Mouse (Mus musculus): ENCODE data around the gene Nlk. TPM values are rescaled to one million over a fixed set of nuclear protein-coding genes. Genes with fewer than 3 reads are reported as not detected.

Nlk gene
- 1 to 10 TPM; 7.3 to 9.6 TPM for total RNA-seq (2021)
- long read RNA-seq, experiment 1, full-length matches to known transcripts = 2 of 3 reads
- long read RNA-seq, experiment 1, partial matches to known transcripts = 0 of 3 reads
- long read RNA-seq, experiment 1, other reads (novel, unspliced or antisense) = 1 of 3 reads
- long read RNA-seq, experiment 2, full-length matches to known transcripts = 2 of 4 reads
- long read RNA-seq, experiment 2, partial matches to known transcripts = 0 of 4 reads
- long read RNA-seq, experiment 2, other reads (novel, unspliced or antisense) = 2 of 4 reads

DNA sequence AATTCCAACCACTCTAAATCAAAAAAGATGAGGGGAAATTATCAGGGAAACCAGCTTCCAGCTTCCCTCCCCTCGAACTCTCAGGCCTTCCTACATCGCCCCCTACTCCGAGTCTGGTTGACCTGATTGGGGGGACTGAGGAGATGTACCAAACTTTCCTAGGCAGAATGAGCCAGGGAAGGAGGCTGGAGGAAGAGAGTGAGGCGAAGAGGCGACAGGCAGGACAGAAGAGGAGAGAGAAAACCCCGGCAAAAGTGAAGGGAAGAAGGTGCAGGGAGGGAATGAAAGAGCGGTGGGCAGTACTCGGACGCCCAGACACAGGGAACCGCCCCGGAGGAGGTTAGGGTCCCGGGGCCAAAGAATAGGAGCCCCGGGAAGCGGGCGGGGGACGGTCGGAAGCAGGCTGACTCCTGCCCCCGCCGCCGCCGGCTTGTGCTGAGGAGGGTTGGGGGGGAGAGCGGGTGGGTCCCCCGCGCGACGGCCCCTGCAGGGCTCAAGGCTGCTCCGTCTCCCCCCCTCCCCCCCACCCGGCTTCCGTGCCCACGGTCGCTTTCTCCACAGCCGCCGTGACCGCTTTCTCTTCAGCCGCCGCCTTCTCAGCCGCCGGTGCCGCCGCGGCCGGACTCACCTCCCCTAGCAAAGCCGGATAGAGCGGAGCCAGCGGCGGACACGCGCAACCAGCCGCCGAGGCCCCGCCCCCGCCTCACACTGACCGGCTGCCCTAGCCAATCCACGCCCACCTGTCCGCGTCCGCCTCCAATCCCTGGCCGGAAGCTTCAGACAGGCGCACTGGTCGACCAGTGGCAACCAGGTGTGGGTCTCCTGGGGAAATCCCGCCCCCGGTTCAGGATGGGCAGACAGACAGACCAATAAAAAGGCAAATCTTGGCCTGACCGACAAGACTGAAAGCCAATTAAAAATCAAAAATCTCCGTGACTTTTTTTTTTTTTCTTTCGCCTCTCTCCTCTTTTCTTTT, at the start of gene Nlk:
TSS of gene Nlk (minus strand) at position 597 of the 976 bp plus-strand sequence.
- peak; percentile 100 for DNase-seq (ENCODE audit: low spot score)

DNA sequence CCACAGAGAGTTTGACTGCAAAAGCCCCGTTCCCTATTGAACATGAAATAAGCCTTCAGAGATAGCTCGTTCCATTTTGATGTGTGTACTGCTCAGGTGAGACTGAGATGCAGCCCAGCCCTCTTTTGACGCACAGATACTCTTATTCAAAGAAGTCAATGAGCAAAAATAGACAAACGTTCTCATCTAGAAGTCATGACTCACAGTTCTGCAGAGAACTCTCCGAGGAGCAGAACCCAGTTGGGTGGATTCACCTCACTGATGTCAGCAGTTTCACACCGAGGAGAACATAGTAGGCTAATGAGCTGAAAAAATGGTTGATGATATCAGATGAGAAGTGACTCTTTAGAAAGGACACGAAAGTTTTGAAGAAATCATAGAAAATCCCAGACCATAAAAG, 49.1 kb upstream of the Nlk start:
- no peak for DNase-seq (ENCODE audit: low spot score)

- DNase-seq (ENCODE audit: low spot score) = no peak
Observed at GRCm38 (mm10) chr11:78745475-78745874, 48.3 kb upstream of the Nlk start.

GRCm38 (mm10) chr11:78742461-78742860, 45.3 kb upstream of the Nlk start:
- DNase-seq (ENCODE audit: low spot score) = no peak

DNA sequence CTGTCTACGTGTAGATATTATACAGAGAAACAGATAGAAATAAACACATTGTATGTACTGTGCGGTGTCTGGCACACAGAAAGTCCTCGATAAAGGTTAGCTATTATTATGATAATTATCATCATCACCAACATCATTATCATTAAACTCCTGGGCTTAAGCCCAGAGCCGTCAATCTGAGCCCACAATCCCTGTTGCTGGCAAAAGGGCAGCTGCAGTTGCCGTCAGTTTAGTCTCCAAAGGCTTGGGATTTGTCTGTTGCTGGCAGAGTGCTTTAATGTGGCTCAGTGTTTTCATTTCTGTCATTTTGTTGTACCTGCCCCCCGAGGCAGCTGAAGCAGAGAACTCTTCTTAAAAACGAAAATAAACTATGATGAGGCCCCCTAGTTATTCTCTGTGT, 44.8 kb upstream of the Nlk start:
- no peak for DNase-seq (ENCODE audit: low spot score)

DNA sequence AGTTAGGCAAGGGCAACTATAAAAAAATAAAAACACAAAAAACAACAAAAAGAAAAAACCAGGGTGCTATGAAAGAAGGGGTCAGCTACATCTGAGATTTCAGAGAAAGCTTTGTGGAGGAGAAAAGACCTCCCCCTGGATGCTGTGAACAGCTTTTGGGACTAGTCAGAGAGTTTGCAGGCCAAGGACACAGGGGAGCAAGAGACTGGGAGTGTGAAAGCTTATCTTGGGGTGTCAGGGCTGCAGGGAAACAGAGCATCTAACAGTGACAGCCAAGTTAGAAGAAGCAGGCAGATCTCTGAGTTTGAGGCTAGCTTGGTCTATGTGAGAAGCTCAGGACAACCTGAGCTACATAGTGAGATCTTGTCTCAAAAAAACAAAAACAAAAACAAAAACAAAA, 42.2 kb upstream of the Nlk start:
- DNase-seq (ENCODE audit: low spot score) = no peak

GRCm38 (mm10) chr11:78736877-78737408, 39.8 kb upstream of the Nlk start:
- no peak for DNase-seq (ENCODE audit: low spot score)

DNA sequence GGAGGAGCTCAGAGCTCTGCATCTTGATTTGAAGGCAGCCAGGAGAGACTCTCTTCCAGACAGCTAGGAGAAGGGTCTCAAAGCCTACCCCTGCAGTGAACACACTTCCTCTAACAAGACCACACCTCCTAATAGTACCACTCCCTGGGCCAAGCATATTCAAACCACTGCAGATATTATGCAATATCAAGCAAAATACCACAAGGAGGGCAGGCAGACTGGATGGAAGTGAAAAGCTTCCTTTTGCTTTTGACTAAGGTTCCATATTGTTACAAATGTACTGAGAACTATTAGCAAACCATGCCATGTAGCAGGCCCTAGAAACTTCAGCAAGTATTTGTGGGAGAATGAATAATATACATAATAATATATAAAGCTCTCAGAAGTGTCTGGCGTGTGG, 38.0 kb upstream of the Nlk start:
- no peak for DNase-seq (ENCODE audit: low spot score)

DNA sequence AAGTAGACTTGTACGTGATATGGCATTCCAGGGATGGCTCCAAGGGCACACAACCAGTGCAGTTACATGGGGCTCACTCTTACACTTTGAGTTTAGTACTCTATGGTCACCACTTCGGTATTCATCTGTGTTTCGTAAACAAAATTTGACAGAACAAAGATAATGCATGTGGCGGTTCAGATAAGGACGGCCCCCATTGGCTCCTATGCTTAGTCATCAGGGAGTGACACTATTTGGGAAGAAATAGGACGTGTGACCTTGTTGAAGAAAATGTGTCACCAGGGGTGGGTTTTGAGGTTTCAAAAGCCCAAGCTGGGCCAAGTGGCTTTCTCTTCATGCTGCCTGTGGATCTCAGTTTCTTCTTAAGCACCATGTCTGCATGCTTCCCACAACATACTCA, 35.4 kb upstream of the Nlk start:
- DNase-seq (ENCODE audit: low spot score) = no peak

DNA sequence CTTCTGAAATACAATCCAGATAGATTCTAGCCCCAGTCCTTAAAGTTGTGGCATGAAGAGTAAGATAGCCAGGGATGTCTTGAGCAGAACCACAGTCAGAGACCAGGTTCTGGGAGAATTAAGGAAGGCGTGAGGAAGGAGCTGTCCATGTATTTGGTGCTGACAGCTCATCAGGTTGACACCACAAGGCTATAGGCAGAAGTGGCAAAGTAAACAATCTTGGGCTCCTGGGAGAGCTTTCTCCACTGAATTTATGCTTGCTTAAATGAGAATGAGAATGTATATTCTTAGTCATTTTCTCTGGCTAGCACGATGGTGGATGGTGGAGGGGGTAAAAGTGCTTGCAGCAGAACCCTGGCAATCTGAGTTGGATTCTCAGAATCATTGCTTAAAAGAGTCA, 33.7 kb upstream of the Nlk start:
- DNase-seq (ENCODE audit: low spot score) = no peak

GRCm38 (mm10) chr11:78728041-78728440, 30.9 kb upstream of the Nlk start:
- DNase-seq (ENCODE audit: low spot score) = no peak

GRCm38 (mm10) chr11:78726366-78726765, 29.2 kb upstream of the Nlk start:
- DNase-seq (ENCODE audit: low spot score) = no peak

GRCm38 (mm10) chr11:78724792-78725191, 27.6 kb upstream of the Nlk start:
- DNase-seq (ENCODE audit: low spot score) = no peak

GRCm38 (mm10) chr11:78721419-78721818, 24.2 kb upstream of the Nlk start:
- no peak for DNase-seq (ENCODE audit: low spot score)

GRCm38 (mm10) chr11:78717655-78718054, 20.5 kb upstream of the Nlk start:
- no peak for DNase-seq (ENCODE audit: low spot score)

DNA sequence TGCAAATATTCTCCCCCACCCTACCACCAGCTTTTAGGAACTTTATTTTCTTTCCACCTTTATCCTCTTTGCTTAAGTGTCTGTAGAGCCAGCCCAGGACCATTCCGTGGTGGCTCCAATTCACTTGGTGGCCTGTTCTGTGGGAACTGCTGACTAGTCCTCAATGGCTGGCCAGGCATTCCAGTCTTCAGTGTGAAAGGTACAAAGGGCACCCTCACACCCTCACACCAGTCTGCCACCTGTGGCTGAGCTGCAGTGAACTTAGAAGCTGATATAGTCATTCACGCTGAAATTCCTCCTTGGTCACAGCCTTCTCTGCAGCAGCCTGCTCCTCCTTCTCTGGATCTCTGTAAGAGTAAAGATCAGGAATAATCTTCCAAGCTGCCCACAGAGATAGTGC, 11.5 kb upstream of the Nlk start:
- no peak for DNase-seq (ENCODE audit: low spot score)

GRCm38 (mm10) chr11:78706026-78706425, 8.9 kb upstream of the Nlk start:
- DNase-seq (ENCODE audit: low spot score) = no peak

GRCm38 (mm10) chr11:78703085-78703484, 5.9 kb upstream of the Nlk start:
- DNase-seq (ENCODE audit: low spot score) = no peak

DNA sequence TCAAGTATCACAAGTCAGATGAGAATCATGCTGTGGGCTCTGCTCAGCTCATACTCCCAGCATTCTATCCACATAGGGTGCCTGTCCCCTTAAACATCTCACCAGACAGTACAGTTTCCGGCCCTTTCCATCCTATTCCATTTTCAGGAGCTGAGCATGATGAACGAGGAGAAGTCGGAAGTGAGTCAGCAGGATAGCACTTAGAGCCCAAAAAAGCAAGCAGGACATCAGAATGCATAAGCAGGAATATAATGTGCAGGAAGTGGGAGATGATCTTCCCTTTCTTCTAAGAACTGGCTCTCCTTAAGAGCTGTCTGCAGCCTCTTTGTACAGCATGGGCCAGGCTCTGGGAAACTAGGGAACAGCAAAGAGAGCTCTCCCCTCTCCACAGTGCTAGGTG, 5.1 kb upstream of the Nlk start:
- no peak for DNase-seq (ENCODE audit: low spot score)

DNA sequence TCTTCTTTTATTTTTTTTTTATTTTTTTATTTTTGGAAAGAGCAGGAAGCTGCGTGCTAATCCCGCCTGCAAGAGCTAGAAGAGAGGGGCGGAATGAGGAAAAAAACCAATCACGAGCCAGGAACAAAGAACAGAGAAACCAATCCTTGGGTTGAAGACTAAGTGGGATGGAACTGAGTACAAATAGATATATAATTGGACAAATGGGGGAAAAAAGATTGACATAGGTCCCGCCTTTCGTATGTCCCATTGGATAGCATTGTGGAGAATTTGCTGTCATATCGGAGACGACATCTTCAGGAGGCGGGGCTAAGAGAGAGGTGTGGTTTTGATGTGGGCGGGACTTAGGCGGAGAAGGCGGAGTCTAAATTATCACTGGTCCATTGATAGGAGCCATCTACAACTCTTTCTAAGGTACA, 589 bp upstream of the Nlk start:
- peak; percentile 97 for DNase-seq (ENCODE audit: low spot score)

DNA sequence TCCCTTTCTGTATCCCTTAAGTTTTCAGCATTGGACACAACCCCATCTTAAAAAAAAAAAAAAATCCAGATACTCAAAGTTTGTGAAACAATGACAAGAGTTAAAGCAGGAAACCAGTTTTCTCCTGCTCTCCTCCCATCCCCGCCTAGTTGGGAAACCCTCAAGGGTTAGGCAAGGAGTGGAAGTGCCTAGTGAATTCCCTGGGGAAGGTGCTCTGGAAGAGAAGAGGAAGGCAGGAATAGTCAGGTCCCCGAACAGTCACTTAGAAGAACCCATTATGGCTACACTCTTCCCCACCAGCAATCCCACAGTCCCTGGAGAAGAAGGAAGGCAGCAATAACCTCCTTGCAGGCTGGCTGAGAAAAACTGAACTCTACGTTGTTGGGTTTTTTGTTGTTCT, 2.9 kb downstream of the Nlk start:
- DNase-seq (ENCODE audit: low spot score) = peak; percentile 18

GRCm38 (mm10) chr11:78693307-78693706, 3.9 kb downstream of the Nlk start:
- no peak for DNase-seq (ENCODE audit: low spot score)

Measured in gastrocnemius, adult 18-20 months (tissue).